ENCODE assay signal across 18 mouse cellular contexts in the genomic region with DNA sequence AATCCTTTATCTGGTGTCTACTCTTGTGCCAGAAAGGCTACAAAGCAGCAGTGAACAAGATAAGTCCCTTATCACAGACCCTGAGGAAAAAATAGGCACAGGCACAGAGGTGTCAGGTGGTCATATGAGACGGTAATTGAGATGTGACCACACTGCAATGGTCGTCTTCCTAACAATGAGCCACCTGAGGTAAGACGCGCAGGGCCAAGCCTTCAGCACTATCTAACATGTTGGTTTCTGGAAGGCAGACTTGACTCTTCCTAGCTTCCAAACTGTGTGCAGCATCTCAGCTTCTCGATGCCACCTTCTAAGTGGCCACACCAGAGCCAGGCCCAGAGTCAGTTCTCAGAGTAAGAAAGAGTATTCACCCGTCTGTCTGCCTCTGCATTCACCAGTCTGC.
"Had no signal": no experiment of that assay in that cellular context is flagged by ENCODE, and none has a peak within 500 bp of the region (broad histone marks: within the 10 kb centered on the region; RNA-seq: fewer than 3 reads in every experiment).

No protein-coding gene starts in this region.

- H3K4me2 ChIP-seq: kidney, embryonic 15.5 days; liver, embryonic 13.5 days; midbrain, embryonic 12.5 days; midbrain, embryonic 15.5 days; neural tube, embryonic 12.5 days; neural tube, embryonic 15.5 days had no signal

- H3K36me3 ChIP-seq: midbrain, embryonic 12.5 days; midbrain, embryonic 15.5 days; neural tube, embryonic 12.5 days; neural tube, embryonic 15.5 days had no signal

- H3K27ac ChIP-seq: kidney, embryonic 15.5 days; left cerebral cortex, adult 2 months; liver, embryonic 13.5 days; midbrain, embryonic 12.5 days; midbrain, embryonic 15.5 days; neural tube, embryonic 12.5 days; neural tube, embryonic 15.5 days had no signal

- H3K4me1 ChIP-seq: kidney, embryonic 15.5 days; midbrain, embryonic 15.5 days; neural tube, embryonic 12.5 days; neural tube, embryonic 15.5 days had no signal

- DNase-seq: kidney, postnatal 10 days; kidney, postnatal 36 days; layer of hippocampus, postnatal 36 days; liver, embryonic 13.5 days; lung, adult 2 months; lung, postnatal 14 days; lung, postnatal 4 days; retina, postnatal 1 day; right cerebral cortex, postnatal 25 days; spleen, adult 18-20 months; thymus, adult 18-20 months; thymus, postnatal 36 days had no signal

- H3K9me3 ChIP-seq: kidney, embryonic 15.5 days; liver, embryonic 13.5 days; midbrain, embryonic 12.5 days; midbrain, embryonic 15.5 days; neural tube, embryonic 12.5 days; neural tube, embryonic 15.5 days had no signal

- H3K27me3 ChIP-seq: kidney, embryonic 15.5 days; liver, embryonic 13.5 days; midbrain, embryonic 12.5 days; midbrain, embryonic 15.5 days; neural tube, embryonic 12.5 days; neural tube, embryonic 15.5 days had no signal

- H3K9ac ChIP-seq: kidney, embryonic 15.5 days; liver, embryonic 13.5 days; midbrain, embryonic 12.5 days; midbrain, embryonic 15.5 days; neural tube, embryonic 12.5 days; neural tube, embryonic 15.5 days had no signal

- ATAC-seq: midbrain, embryonic 15.5 days had no signal

- H3K4me3 ChIP-seq: kidney, embryonic 15.5 days; left cerebral cortex, adult 2 months; liver, embryonic 13.5 days; midbrain, embryonic 12.5 days; midbrain, embryonic 15.5 days; neural tube, embryonic 12.5 days; neural tube, embryonic 15.5 days had no signal
